Mouse (Mus musculus): ENCODE results near the gene Cacna2d4.

The Cacna2d4 gene

GRCm38 (mm10) chr6:119312381-119312780 is 76.1 kb downstream of the Cacna2d4 start:
- no peak for DNase-seq (ENCODE audit: low read depth)

GRCm38 (mm10) chr6:119313096-119313495 is 76.8 kb downstream of the Cacna2d4 start:
- DNase-seq (ENCODE audit: low read depth) = no peak

DNA sequence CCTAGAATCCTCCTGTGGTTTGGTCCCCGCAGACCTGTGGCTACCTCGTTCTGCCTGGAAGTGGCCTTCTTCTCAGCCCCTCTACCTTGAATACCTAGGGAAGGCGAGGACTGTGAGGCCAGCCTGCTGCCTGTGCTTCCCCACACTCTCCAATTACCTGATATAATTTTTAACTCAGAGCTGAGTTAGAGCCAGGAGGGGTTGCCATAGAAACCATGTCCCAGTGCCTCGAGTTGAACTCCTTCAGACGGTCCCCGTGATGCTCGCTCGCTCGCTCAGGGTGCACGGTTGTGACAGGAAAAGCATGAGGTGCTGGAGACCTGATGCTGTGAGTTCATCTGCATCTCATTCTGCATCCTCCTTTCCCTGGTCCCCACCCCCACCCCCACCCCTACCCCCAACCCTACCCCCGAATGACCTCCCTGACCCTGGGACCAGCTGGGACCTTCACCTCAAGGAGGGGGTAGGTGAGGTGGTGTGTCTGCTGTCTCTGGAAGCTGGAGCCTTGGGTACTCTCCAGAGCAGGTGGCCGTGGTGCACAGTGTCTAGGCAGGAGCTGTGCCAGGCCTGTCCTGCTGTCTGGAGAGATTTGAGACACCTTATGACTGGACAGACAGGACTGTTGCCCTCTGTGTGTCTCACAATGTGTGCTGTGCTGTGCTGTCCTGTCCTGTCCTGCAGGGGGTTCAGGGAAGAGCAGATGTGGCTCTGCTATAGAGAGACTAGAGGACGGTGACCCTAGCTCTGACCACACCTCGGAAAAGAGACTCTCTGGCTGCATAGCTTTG is 77.5 kb downstream of the Cacna2d4 start:
- no peak for DNase-seq (ENCODE audit: low read depth)

GRCm38 (mm10) chr6:119314751-119315476 is 78.6 kb downstream of the Cacna2d4 start:
- no peak for DNase-seq (ENCODE audit: low read depth)

DNA sequence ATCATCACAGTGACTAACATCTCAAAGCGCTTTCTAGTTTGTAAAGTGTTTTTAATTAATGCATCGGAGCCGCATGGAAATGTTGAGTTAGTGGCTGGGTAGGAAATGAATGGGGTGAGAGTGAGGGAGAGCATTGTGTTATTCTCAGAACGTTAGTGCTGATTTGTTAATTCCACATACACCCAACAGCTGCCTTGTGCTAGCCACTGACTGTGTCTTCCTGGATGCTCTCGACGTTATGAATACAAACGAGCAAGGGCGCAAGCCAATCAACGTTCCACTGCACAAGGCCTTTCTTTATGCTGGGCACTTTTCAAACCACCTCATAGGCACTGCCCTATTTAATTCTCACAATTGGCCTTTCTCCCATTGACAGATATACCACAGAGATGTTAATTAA is 82.4 kb downstream of the Cacna2d4 start:
- no peak for DNase-seq (ENCODE audit: low read depth)

- DNase-seq (ENCODE audit: low read depth) = no peak
Observed at GRCm38 (mm10) chr6:119319358-119319757, 83.0 kb downstream of the Cacna2d4 start.

DNA sequence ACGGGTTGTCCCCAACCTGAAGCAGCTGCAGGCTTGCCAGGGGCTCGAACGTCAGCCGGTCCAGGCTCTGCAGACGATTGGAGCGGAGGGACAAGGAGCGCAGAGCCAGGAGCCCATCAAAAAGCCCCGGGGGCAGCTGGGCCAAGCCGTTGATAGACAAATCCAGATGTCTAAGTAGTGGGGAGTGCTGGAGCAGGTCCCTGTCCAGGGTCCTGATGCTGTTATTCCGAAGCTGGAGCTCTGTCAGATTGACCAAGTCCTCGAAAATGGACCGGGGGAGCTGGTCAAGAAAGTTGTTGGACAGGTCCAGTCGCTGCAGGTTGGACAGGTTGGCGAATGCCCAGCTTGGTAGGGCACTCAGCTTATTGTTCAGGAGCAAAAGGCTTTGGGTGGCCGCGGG is 84.2 kb downstream of the Cacna2d4 start:
- peak; percentile 80 for DNase-seq (ENCODE audit: low read depth)

DNA sequence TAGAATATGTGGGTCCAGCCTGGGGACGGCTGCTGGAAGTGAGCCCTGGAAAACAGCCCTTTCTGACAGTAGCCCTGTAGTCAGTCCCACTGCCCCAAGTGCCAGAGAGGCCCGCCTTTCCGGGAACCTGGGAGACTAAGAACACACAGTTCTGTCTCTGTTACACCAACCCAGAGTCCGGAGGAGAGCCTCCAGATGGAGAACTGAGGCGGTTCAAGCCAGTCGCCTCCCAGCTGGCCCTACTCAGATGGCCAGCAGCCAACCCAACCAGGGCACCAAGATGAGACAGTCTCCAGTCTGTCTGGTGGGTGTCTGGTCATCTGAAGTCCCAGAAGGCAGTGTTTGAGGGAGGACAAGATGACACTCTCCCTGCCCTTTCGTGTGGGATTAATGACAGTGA is 85.4 kb downstream of the Cacna2d4 start:
- DNase-seq (ENCODE audit: low read depth) = no peak

GRCm38 (mm10) chr6:119324776-119325175 is 88.5 kb downstream of the Cacna2d4 start:
- DNase-seq (ENCODE audit: low read depth) = no peak

DNA sequence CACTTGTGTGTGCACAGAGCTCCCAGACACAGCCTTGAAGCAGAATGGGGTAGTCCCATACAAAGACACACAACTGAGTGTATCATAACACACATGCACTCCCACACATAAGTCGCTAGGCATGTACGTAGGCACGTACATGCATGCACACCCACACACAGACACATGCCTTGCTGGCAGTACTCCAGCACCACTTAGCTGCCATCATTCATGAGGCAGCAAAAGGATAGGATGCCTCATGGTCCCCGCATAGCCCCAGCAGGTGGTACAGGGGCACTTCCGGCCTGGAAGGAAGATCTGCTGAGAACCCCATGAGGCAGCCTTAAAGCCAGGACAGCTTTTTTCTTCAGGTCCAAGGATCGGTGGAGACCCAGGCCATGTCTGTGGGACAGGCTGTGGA is 89.7 kb downstream of the Cacna2d4 start:
- DNase-seq (ENCODE audit: low read depth) = no peak

DNA sequence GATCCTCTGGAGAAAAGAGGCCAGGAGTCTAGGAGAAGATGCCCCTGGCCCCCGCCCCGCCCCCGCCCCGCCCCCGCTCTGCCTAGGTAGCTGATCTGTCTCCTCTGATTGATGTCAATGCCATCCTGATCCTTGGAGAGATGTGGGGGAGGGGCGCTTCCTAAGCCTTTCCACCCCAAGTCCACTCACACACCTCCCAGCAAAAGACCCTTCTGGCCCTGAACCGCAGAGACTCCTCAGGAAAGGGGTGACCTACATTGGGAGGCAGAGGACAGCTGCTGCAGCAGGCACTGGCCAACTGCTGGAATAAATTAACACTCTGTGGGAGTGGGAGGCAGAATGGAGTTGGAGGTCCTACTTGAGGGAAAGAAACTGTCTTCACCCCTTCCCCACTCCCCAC is 90.2 kb downstream of the Cacna2d4 start:
- no peak for DNase-seq (ENCODE audit: low read depth)

DNA sequence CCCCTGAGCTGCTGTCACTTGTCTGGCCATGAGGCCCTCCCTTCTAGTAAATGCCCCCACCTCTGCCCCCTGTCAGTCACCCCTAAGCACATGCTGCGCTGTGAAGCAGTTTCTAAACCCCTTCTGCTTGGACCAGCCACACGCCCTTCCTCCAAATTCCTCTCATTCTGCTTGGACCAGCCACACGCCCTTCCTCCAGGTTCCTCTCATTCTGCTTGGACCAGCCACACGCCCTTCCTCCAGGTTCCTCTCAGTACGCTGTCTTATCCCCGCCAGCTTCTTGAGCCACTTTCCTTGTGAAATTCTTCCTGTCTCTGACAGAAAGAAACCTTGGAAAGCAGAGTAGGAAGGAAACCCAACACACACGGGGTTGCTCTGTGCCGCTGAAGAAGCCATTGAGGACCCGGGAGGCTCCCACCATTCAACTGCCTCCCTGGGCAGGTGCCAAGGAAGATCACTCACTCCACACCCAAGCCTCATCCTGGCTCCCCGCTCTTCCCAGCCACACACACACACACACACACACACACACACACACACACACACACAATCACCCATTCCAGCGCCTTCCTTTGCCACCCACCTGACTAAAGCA is 92.3 kb downstream of the Cacna2d4 start:
- no peak for DNase-seq (ENCODE audit: low read depth)

- peak; percentile 62 for DNase-seq (ENCODE audit: low read depth)
Observed at GRCm38 (mm10) chr6:119329215-119329714, 92.9 kb downstream of the Cacna2d4 start.

- DNase-seq (ENCODE audit: low read depth) = no peak
Observed at GRCm38 (mm10) chr6:119329936-119330335, 93.6 kb downstream of the Cacna2d4 start.

- no peak for DNase-seq (ENCODE audit: low read depth)
Observed at GRCm38 (mm10) chr6:119330506-119330905, 94.2 kb downstream of the Cacna2d4 start, which contains the start of gene Lrtm2. Gene Lrtm2, minus strand, starts transcription at chr6:119330766.

GRCm38 (mm10) chr6:119332111-119332510 is 95.8 kb downstream of the Cacna2d4 start:
- no peak for DNase-seq (ENCODE audit: low read depth)

DNA sequence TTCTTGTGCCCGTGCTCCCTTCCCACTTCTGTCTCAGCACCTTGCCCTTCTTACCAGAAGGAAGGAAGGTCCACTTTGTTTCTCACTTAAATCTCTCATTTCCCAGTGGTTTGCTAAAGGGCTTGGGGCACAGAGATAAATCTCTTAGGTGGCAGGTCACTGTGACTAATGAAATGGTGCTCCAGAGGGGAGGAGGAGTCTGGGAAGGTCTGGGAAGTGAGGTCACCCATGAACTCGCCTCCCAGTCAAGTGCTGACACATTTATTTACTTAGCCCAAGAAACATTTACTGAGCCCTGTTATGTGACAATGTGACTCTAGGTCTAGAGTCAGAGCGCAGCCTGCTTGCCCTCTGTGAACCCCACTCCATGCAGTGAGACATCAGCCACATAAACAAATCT is 96.9 kb downstream of the Cacna2d4 start:
- DNase-seq (ENCODE audit: low read depth) = peak; percentile 47

GRCm38 (mm10) chr6:119333831-119334230 is 97.5 kb downstream of the Cacna2d4 start:
- DNase-seq (ENCODE audit: low read depth) = no peak

GRCm38 (mm10) chr6:119336124-119336523 is 99.8 kb downstream of the Cacna2d4 start:
- DNase-seq (ENCODE audit: low read depth) = no peak

GRCm38 (mm10) chr6:119337287-119337686 is 101.0 kb downstream of the Cacna2d4 start:
- DNase-seq (ENCODE audit: low read depth) = no peak

DNA sequence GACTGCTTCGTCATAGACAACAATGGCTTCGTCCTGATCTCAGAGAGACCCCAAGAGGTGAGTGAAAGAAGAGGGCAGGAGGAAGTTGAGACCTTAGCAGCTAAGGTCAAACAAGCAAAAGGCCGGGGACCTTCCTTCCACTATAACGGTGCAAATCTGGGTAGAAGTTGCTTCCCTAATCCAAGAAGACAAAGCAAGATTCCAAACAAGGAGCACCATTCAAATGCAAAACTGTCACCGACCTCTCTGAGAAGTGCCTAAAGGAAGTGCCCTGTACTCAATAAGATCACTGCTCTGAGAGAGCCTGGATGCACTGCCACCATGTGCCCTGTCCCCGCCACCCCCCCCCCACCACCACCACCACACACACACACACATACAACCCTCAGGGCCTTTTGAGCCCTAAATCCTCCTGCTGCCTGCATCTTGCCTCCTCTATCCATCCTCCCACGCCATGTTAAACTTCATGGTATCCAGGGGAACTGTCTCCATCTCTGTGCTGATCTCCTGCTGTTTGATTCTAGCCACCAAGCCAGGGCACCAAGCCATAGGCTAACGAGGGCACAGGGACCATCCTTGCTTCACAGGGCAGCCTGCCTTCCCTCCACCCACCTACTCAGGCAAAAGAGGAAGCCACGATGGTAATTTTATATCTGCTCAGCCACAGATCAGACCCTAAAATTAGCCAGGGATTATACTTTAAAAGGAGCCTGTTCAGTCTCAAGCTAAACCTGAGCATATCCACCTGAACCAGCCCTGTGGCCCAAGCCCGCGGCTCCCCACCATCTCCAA is 102.0 kb downstream of the Cacna2d4 start:
- no peak for DNase-seq (ENCODE audit: low read depth)

DNA sequence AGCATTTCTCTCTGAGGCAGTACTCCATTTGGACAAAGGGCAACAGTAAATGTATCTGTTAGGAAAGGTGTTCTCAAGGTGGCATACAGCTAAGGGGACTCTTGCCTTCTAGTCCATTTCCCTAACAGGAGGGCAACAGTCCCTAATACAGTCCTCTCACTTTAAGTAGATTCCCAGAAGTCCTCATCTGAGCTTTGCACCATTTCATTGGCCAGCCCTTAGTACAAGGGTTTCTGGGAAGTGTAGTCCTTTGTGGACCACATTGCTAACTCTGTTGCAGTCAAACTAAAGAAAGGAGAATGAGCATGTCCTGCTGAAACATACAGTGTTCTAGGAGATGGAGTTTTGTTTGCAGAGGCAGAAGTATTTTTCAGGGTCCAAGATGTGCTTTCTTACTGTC is 105.1 kb downstream of the Cacna2d4 start:
- DNase-seq (ENCODE audit: low read depth) = peak; percentile 56

Measured in NIH3T3 (cell line).